Mouse (Mus musculus): ENCODE data around the gene Vdac2. TPM values are rescaled to one million over a fixed set of nuclear protein-coding genes. Genes with fewer than 3 reads are reported as not detected.
A peak's percentile ranks its signal among the peaks of the same experiment; 100 is the strongest.

The Vdac2 gene
- polyA plus RNA-seq, 1 experiment from 2014 or later, result 312 TPM

GRCm38 (mm10) chr14:21801624-21802023 lies 23.4 kb upstream of the Vdac2 start:
- 80% methylated on average over 7 of the region's 7 CpGs for WGBS
- Histone ChIP-seq H3K4me1 (replicated peaks; ENCODE audit: control insufficient read depth, insufficient read depth, low read length) (peaks cover under 1% of the 10 kb centered on the region), H3K9me3 (ENCODE audit: control insufficient read depth, low read length) (no peaks in the 10 kb centered on the region), H3K4me2 (no peak overlapping the region), H3K4me3 (ENCODE audit: low read depth, low read length) (no peak overlapping the region), H3K36me3 (ENCODE audit: control insufficient read depth, insufficient read depth, low read length) (no peaks in the 10 kb centered on the region), H3K27me3 (replicated peaks; ENCODE audit: control insufficient read depth, insufficient read depth, low read length) (no peaks in the 10 kb centered on the region), H3K9ac (ENCODE audit: low read depth, low read length) (no peak overlapping the region), H3K27ac (ENCODE audit: low read depth, low read length) (no peak overlapping the region)
- no peak for ATAC-seq (replicated peaks; ENCODE audit: low FRiP score)
- DNase-seq (ENCODE audit: low spot score), result no peak

- no peak for ATAC-seq (replicated peaks; ENCODE audit: low FRiP score)
These were observed 22.4 kb upstream of the Vdac2 start for GRCm38 (mm10) chr14:21802543-21803206.

GRCm38 (mm10) chr14:21806203-21806602 lies 18.8 kb upstream of the Vdac2 start:
- H3K4me3 ChIP-seq (ENCODE audit: low read depth, low read length), result no peak overlapping the region
- no peak overlapping the region for H3K9ac ChIP-seq (ENCODE audit: low read depth, low read length)
- ATAC-seq (replicated peaks; ENCODE audit: low FRiP score) (no peak), DNase-seq (ENCODE audit: low spot score) (no peak)
- no peaks in the 10 kb centered on the region for H3K9me3 ChIP-seq (ENCODE audit: control insufficient read depth, low read length)
- H3K36me3 ChIP-seq (ENCODE audit: control insufficient read depth, insufficient read depth, low read length), result no peaks in the 10 kb centered on the region
- WGBS, result 70% methylated on average over 2 of the region's 2 CpGs
- no peak overlapping the region for H3K4me2 ChIP-seq
- peaks cover 11% of the 10 kb centered on the region for H3K4me1 ChIP-seq (replicated peaks; ENCODE audit: control insufficient read depth, insufficient read depth, low read length)
- H3K27ac ChIP-seq (ENCODE audit: low read depth, low read length), result peak overlapping the region; percentile 70; the same call in 1 of the 2 replicates
- no peaks in the 10 kb centered on the region for H3K27me3 ChIP-seq (replicated peaks; ENCODE audit: control insufficient read depth, insufficient read depth, low read length)

More at GRCm38 (mm10) chr14:21802543-21803206, 22.4 kb upstream of the Vdac2 start:
- H3K4me2 ChIP-seq, result no peak overlapping the region
- no peaks in the 10 kb centered on the region for H3K36me3 ChIP-seq (ENCODE audit: control insufficient read depth, insufficient read depth, low read length)
- H3K27me3 ChIP-seq (replicated peaks; ENCODE audit: control insufficient read depth, insufficient read depth, low read length), result no peaks in the 10 kb centered on the region
- H3K27ac ChIP-seq (ENCODE audit: low read depth, low read length), result no peak overlapping the region
- no peak for DNase-seq (ENCODE audit: low spot score)
- 87% methylated on average over 6 of the region's 6 CpGs for WGBS
- H3K9me3 ChIP-seq (ENCODE audit: control insufficient read depth, low read length), result no peaks in the 10 kb centered on the region
- H3K4me1 ChIP-seq (replicated peaks; ENCODE audit: control insufficient read depth, insufficient read depth, low read length), result peaks cover 4% of the 10 kb centered on the region
- H3K9ac ChIP-seq (ENCODE audit: low read depth, low read length), result no peak overlapping the region
- no peak overlapping the region for H3K4me3 ChIP-seq (ENCODE audit: low read depth, low read length)

GRCm38 (mm10) chr14:21806631-21807160 lies 18.3 kb upstream of the Vdac2 start:
- no peak overlapping the region for H3K4me3 ChIP-seq (ENCODE audit: low read depth, low read length)
- ATAC-seq (replicated peaks; ENCODE audit: low FRiP score), result peak; percentile 87

GRCm38 (mm10) chr14:21808208-21808922 lies 16.7 kb upstream of the Vdac2 start:
- Histone ChIP-seq H3K9ac (ENCODE audit: low read depth, low read length) (no peak overlapping the region), H3K9me3 (ENCODE audit: control insufficient read depth, low read length) (no peaks in the 10 kb centered on the region), H3K36me3 (ENCODE audit: control insufficient read depth, insufficient read depth, low read length) (no peaks in the 10 kb centered on the region), H3K4me1 (replicated peaks; ENCODE audit: control insufficient read depth, insufficient read depth, low read length) (peaks cover 16% of the 10 kb centered on the region), H3K27ac (ENCODE audit: low read depth, low read length) (no peak overlapping the region), H3K4me3 (ENCODE audit: low read depth, low read length) (no peak overlapping the region), H3K27me3 (replicated peaks; ENCODE audit: control insufficient read depth, insufficient read depth, low read length) (no peaks in the 10 kb centered on the region), H3K4me2 (no peak overlapping the region)
- DNase-seq (ENCODE audit: low spot score) (no peak), ATAC-seq (replicated peaks; ENCODE audit: low FRiP score) (no peak)
- 81% methylated on average over 8 of the region's 8 CpGs for WGBS

More at GRCm38 (mm10) chr14:21806631-21807160, 18.3 kb upstream of the Vdac2 start:
- H3K4me2 ChIP-seq, result peak overlapping the region; percentile 1; the same call in 1 of the 2 replicates
- no peak overlapping the region for H3K9ac ChIP-seq (ENCODE audit: low read depth, low read length)
- 48% methylated on average over 3 of the region's 3 CpGs for WGBS
- DNase-seq (ENCODE audit: low spot score), result no peak
- H3K27ac ChIP-seq (ENCODE audit: low read depth, low read length), result peak overlapping the region; percentile 70
- H3K9me3 ChIP-seq (ENCODE audit: control insufficient read depth, low read length), result no peaks in the 10 kb centered on the region
- H3K27me3 ChIP-seq (replicated peaks; ENCODE audit: control insufficient read depth, insufficient read depth, low read length), result no peaks in the 10 kb centered on the region
- H3K36me3 ChIP-seq (ENCODE audit: control insufficient read depth, insufficient read depth, low read length), result no peaks in the 10 kb centered on the region
- peaks cover 11% of the 10 kb centered on the region for H3K4me1 ChIP-seq (replicated peaks; ENCODE audit: control insufficient read depth, insufficient read depth, low read length)

GRCm38 (mm10) chr14:21809418-21809817 lies 15.6 kb upstream of the Vdac2 start:
- DNase-seq (ENCODE audit: low spot score), result no peak
- ATAC-seq (replicated peaks; ENCODE audit: low FRiP score), result no peak
- Histone ChIP-seq H3K27ac (ENCODE audit: low read depth, low read length) (no peak overlapping the region), H3K27me3 (replicated peaks; ENCODE audit: control insufficient read depth, insufficient read depth, low read length) (no peaks in the 10 kb centered on the region), H3K9me3 (ENCODE audit: control insufficient read depth, low read length) (no peaks in the 10 kb centered on the region), H3K36me3 (ENCODE audit: control insufficient read depth, insufficient read depth, low read length) (no peaks in the 10 kb centered on the region), H3K4me3 (ENCODE audit: low read depth, low read length) (no peak overlapping the region), H3K9ac (ENCODE audit: low read depth, low read length) (no peak overlapping the region), H3K4me1 (replicated peaks; ENCODE audit: control insufficient read depth, insufficient read depth, low read length) (peaks cover 18% of the 10 kb centered on the region), H3K4me2 (no peak overlapping the region)
- 86% methylated on average over 2 of the region's 2 CpGs for WGBS

- H3K4me1 ChIP-seq (replicated peaks; ENCODE audit: control insufficient read depth, insufficient read depth, low read length), result peaks cover 18% of the 10 kb centered on the region
- no peaks in the 10 kb centered on the region for H3K9me3 ChIP-seq (ENCODE audit: control insufficient read depth, low read length)
- no peak for DNase-seq (ENCODE audit: low spot score)
- no peaks in the 10 kb centered on the region for H3K27me3 ChIP-seq (replicated peaks; ENCODE audit: control insufficient read depth, insufficient read depth, low read length)
- no peak overlapping the region for H3K9ac ChIP-seq (ENCODE audit: low read depth, low read length)
- H3K27ac ChIP-seq (ENCODE audit: low read depth, low read length), result no peak overlapping the region
- no peaks in the 10 kb centered on the region for H3K36me3 ChIP-seq (ENCODE audit: control insufficient read depth, insufficient read depth, low read length)
- no peak overlapping the region for H3K4me3 ChIP-seq (ENCODE audit: low read depth, low read length)
- ATAC-seq (replicated peaks; ENCODE audit: low FRiP score), result 0 out of 2 replicates have a peak, but pooled peaks have one; percentile 6
- 73% methylated on average over 4 of the region's 4 CpGs for WGBS
- H3K4me2 ChIP-seq, result no peak overlapping the region
These were observed 13.7 kb upstream of the Vdac2 start for GRCm38 (mm10) chr14:21811301-21811700.

- Histone ChIP-seq H3K9ac (ENCODE audit: low read depth, low read length) (no peak overlapping the region), H3K4me2 (no peak overlapping the region), H3K36me3 (ENCODE audit: control insufficient read depth, insufficient read depth, low read length) (no peaks in the 10 kb centered on the region), H3K9me3 (ENCODE audit: control insufficient read depth, low read length) (no peaks in the 10 kb centered on the region), H3K27me3 (replicated peaks; ENCODE audit: control insufficient read depth, insufficient read depth, low read length) (no peaks in the 10 kb centered on the region), H3K27ac (ENCODE audit: low read depth, low read length) (no peak overlapping the region), H3K4me3 (ENCODE audit: low read depth, low read length) (no peak overlapping the region), H3K4me1 (replicated peaks; ENCODE audit: control insufficient read depth, insufficient read depth, low read length) (peaks cover 15% of the 10 kb centered on the region)
- DNase-seq (ENCODE audit: low spot score) (no peak), ATAC-seq (replicated peaks; ENCODE audit: low FRiP score) (no peak)
- 67% methylated on average over 10 of the region's 10 CpGs for WGBS
These were observed 13.2 kb upstream of the Vdac2 start for GRCm38 (mm10) chr14:21811744-21812393.
